Mouse (Mus musculus) CH12F3 (cell line): ENCODE measurements around the gene Stxbp1.

Experiments
- in situ Hi-C: fragments of 300-500 bp; cut with MboI; formaldehyde crosslinking; loops from 2 replicates; pipeline ENCODE4 v1.14.3; 2020; ENCODE audit warnings: low sequenced_read_pairs

The Stxbp1 gene

GRCm38 (mm10) chr2:32874951-32875674, 28.1 kb upstream of the Stxbp1 start:
- in situ Hi-C loops, result no loop called here

- in situ Hi-C loops, result no loop called here
Observed at GRCm38 (mm10) chr2:32874070-32874469, 27.0 kb upstream of the Stxbp1 start.

GRCm38 (mm10) chr2:32870275-32871100, 23.4 kb upstream of the Stxbp1 start:
- in situ Hi-C loops, result no loop called here

GRCm38 (mm10) chr2:32869721-32870274, 22.8 kb upstream of the Stxbp1 start:
- in situ Hi-C loops, result no loop called here

GRCm38 (mm10) chr2:32867354-32867753, 20.3 kb upstream of the Stxbp1 start:
- in situ Hi-C loops, result no loop called here

- in situ Hi-C loops, result no loop called here
Observed at GRCm38 (mm10) chr2:32864755-32865154, 17.7 kb upstream of the Stxbp1 start.

GRCm38 (mm10) chr2:32863317-32863716, 16.3 kb upstream of the Stxbp1 start:
- in situ Hi-C loops, result no loop called here

GRCm38 (mm10) chr2:32860799-32861198, 13.8 kb upstream of the Stxbp1 start:
- in situ Hi-C loops, result no loop called here

GRCm38 (mm10) chr2:32859622-32860012, 12.6 kb upstream of the Stxbp1 start:
- in situ Hi-C loops, result loop anchor here (10.0 kb wide), 1 partner anchor 75 kb away; the partner anchor contains the start of gene Cfap157

- in situ Hi-C loops, result loop anchor here (10.0 kb wide), 1 partner anchor 74 kb away; the partner anchor contains the start of gene Cfap157
Observed at GRCm38 (mm10) chr2:32859010-32859621, 12.1 kb upstream of the Stxbp1 start.

GRCm38 (mm10) chr2:32857584-32857983, 10.5 kb upstream of the Stxbp1 start:
- in situ Hi-C loops, result loop anchor here (10.0 kb wide), 1 partner anchor 73 kb away; the partner anchor contains the start of gene Cfap157

GRCm38 (mm10) chr2:32855790-32856465, 8.9 kb upstream of the Stxbp1 start:
- in situ Hi-C loops, result loop anchor here (10.0 kb wide), 1 partner anchor 71 kb away; the partner anchor contains the start of gene Cfap157

GRCm38 (mm10) chr2:32855046-32855785, 8.2 kb upstream of the Stxbp1 start:
- in situ Hi-C loops, result loop anchor here (10.0 kb wide), 1 partner anchor 70 kb away; the partner anchor contains the start of gene Cfap157

- in situ Hi-C loops, result loop anchor here (10.0 kb wide), 1 partner anchor 69 kb away; the partner anchor contains the start of gene Cfap157
Observed at GRCm38 (mm10) chr2:32854206-32854605, 7.2 kb upstream of the Stxbp1 start.

GRCm38 (mm10) chr2:32853716-32854115, 6.7 kb upstream of the Stxbp1 start:
- in situ Hi-C loops, result loop anchor here (10.0 kb wide), 1 partner anchor 69 kb away; the partner anchor contains the start of gene Cfap157

- in situ Hi-C loops, result loop anchor here (10.0 kb wide), 1 partner anchor 67 kb away; the partner anchor contains the start of gene Cfap157
Observed at GRCm38 (mm10) chr2:32852156-32852555, 5.1 kb upstream of the Stxbp1 start.

GRCm38 (mm10) chr2:32847468-32847821, 400 bp upstream of the Stxbp1 start:
- in situ Hi-C loops, result no loop called here

GRCm38 (mm10) chr2:32846101-32846804, 792 bp downstream of the Stxbp1 start:
- in situ Hi-C loops, result no loop called here

GRCm38 (mm10) chr2:32845572-32846100, 1.4 kb downstream of the Stxbp1 start:
- in situ Hi-C loops, result no loop called here
